Mouse (Mus musculus) frontal cortex, adult 2 months (tissue): ENCODE results near the gene Znhit3. TPM values are rescaled to one million over a fixed set of nuclear protein-coding genes. Genes with fewer than 3 reads are reported as not detected.
A peak's percentile ranks its signal among the peaks of the same experiment; 100 is the strongest.
"Not testable (repeated sequence)": the region's sequence is repeated elsewhere in the genome, so short reads cannot be mapped to it uniquely, and the experiment has no call there.

Experiments used
- DNase-seq, 2 experiments: peaks; one replicate each; pipeline ENCODE4 v3.0.0; 2022; ENCODE audit warnings: low spot score in 1 of 2; ENCODE audit errors: extremely low spot score in 1 of 2
- polyA plus RNA-seq: library from polyadenylated mRNA; depleted of rRNA; stranded (reverse); fragments of >200 nt; gene quantifications from 2 replicates; pipeline ENCODE4 v1.2.3, GENCODE M21; 2012; rRNA removed

Gene Znhit3
- polyA plus RNA-seq, 1 experiment: 47.5 TPM

GRCm38 (mm10) chr11:84879772-84880464 is 36.2 kb downstream of the Znhit3 start, which contains the start of the genes Myo19 and Pigw:
Gene Myo19 (plus strand): TSS chr11:84880148.
Gene Pigw (minus strand): TSS chr11:84880285.
- peak in 1 of 2 experiments; percentile 70 for DNase-seq

DNA sequence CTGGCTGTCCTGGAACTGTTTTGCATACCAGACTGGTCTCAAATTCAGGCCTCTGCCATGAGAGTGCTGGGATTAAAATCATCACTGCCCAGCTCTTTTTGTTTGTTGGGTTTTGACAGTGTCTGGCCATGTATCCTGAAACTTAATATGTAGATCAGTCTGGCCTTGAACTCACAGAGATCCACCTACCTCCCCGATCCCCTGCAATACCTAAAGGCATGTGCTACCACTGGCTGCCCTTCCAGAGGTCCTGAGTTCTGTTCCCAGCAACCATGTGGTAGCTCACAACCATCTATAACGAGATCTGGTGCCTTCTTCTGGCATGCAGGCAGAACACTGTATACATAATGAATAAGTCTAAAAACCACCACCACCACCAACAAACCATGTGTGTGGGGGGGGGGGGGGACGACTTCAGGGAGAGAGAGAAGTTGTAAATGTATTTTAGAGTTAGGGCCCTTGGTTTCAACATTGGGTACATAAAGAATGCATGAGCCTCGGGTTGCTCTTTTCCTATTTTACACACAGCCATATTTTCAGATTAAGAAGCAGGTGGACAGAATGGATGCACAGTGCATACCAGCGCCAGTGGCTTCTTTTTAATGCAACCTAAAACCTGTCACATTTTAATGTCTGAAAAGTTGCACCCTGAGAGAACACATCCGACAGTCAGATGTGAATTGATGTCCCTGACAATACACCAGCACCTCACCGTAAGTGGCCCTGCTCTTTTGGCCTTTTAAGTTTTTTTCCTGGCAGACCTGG is 37.0 kb downstream of the Znhit3 start:
- no peak for DNase-seq

- DNase-seq: not testable (repeated sequence)
Measured at GRCm38 (mm10) chr11:84876020-84876419, 40.1 kb downstream of the Znhit3 start.

- no peak for DNase-seq
Measured at GRCm38 (mm10) chr11:84873042-84873833, 42.9 kb downstream of the Znhit3 start.

- DNase-seq: no peak
Measured at GRCm38 (mm10) chr11:84871548-84872069, 44.6 kb downstream of the Znhit3 start.

DNA sequence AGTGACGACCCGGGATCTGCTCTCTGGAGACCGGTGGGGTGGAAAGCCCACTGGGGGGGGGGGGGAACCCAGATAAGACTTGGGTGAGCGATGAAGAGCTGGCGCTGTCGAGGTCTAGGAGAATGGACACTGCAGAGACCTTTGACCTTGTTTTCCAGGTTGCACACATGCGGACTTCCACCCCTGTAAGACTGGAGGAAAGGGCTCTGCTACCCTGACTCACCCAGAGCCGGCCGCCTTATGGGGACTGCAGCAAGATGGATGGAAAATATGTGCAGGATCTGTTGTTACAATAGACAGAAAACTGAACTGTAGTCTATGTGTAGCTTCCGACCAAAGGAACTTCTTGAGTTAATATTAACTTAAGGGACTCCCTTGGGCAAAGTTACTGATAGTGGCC is 45.1 kb downstream of the Znhit3 start:
- peak in 1 of 2 experiments; percentile 38 for DNase-seq

DNA sequence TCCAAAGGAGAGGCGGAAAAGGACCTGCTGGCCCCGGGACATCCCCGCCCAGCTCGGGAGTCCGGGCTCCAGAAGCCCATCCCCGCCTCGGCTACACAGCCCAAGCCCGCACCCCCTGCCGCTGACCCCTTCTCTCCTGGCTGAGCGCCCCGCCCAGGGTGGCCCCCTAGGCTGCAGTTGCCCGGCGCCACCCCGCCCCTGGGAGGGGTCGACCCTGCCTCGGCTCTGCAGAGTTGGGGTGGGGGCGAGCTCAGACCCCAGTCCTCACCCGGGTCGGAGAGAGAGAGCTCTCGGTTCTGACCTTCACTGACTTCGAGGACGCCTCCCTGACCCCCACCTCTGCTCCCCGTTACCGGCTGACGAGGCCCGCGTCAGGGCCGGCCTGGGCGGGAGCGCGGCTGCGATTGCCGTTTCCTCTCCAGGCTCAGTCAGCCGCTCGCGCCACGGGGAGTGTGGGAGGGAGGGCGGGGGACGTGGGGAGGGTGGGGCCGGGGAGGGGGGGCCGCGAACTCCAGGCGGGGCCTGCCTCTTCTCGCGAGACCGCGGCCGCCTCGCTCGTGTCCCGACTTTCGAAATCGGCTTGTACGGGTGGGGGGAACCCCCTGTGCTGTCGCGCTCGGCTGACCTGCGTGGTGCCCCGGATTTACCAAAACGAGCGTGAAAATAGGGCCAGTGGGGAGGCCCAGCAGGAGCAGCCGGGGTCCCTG is 45.7 kb downstream of the Znhit3 start, which contains the start of gene Ggnbp2:
TSS of gene Ggnbp2 (minus strand) at position 481 of the 707 bp plus-strand sequence.
- peak; percentile 74 to 88 for DNase-seq

- peak; percentile 91 to 92 for DNase-seq
Measured at GRCm38 (mm10) chr11:84869537-84870232, 46.5 kb downstream of the Znhit3 start.

DNA sequence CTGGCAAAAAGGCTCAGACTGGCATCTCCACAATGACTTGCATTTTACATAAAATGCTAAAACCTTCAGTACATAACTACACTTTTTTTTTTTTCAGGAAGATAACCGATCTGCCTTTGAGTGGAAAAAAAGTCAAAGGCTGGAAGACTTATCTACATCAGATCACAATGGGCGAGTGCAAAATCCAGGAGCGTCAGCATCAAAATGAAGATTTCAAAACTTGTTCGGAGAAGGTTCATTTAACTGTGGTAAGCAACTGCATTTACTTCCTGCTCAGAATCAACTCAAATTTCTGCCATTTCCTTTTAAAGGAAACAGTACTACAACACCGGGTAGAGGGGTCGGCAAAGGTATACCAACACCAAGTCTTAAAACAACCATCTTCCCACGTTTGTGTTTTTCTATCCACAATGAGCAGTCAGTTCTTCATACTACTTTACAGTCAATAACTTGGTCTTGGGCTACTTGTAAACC is 47.3 kb downstream of the Znhit3 start:
- DNase-seq: no peak

- no peak for DNase-seq
Measured at GRCm38 (mm10) chr11:84867586-84867985, 48.6 kb downstream of the Znhit3 start.

DNA sequence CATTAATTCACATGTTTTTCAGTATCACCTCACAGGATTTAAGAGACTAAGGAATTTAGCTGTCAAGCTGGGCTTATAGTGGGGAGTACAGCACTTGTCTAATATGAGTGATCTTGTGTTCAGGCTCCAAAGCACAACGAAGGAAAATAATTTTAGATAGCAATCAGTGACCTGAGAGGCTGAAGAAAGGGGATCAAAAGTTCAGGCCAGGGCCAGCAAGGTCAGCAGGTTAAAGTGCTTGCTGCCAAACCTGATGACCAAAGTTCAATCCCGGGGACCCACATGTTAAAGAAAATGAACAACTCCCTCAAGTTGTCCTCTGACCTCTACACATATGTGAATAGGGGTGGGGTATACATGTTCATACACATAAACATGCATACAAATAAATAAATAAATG is 50.9 kb downstream of the Znhit3 start:
- no peak for DNase-seq

Other genes starting within 250 kb of the Znhit3 start
- gene Mrm1, start 96.9 kb downstream of the Znhit3 start, polyA plus RNA-seq: 14.0 and 14.1 TPM in 2 replicates
- 12.2 and 12.5 TPM in 2 replicates for gene Dhrs11, start 87.4 kb downstream of the Znhit3 start, polyA plus RNA-seq
- 109 and 119 TPM in 2 replicates for gene Ggnbp2, start 45.5 kb downstream of the Znhit3 start, polyA plus RNA-seq
- 13.4 and 14.7 TPM in 2 replicates for gene Myo19, start 36.2 kb downstream of the Znhit3 start, polyA plus RNA-seq
- gene Pigw, start 36.1 kb downstream of the Znhit3 start, polyA plus RNA-seq: 4.1 and 4.7 TPM in 2 replicates
- 63.0 and 71.7 TPM in 2 replicates for gene Car4, start 41.4 kb upstream of the Znhit3 start, polyA plus RNA-seq
- 43.3 and 45.9 TPM in 2 replicates for gene Usp32, start 223.8 kb upstream of the Znhit3 start, polyA plus RNA-seq